Mouse (Mus musculus) E14TG2a.4 (cell line): Measurements from ENCODE around the gene Trim10.

Experiments
- H3K27me3 ChIP-seq: 2 replicates; pipeline ENCODE4 v1.6.1; 2014; ENCODE audit warnings: low read length, control low read depth; ENCODE audit not compliant: insufficient read depth
- H3K36me3 ChIP-seq: 2 replicates; pipeline ENCODE4 v1.6.1; 2014; ENCODE audit warnings: low read length, control low read depth; ENCODE audit not compliant: insufficient read depth
- H3K4me1 ChIP-seq: replicated peaks from 2 replicates; pipeline ENCODE4 v1.6.1; 2014; ENCODE audit warnings: low read depth, low read length, control low read depth
- H3K4me3 ChIP-seq: replicated peaks from 2 replicates; pipeline ENCODE4 v1.5.1; 2014; ENCODE audit warnings: mild to moderate bottlenecking, low read length
- H3K9me3 ChIP-seq: 2 replicates; pipeline ENCODE4 v1.6.1; 2014; ENCODE audit warnings: low read length, control low read depth
- CTCF ChIP-seq: conservative IDR thresholded peaks from 2 replicates; pipeline ENCODE4 v1.5.1; 2014; ENCODE audit warnings: low read length
- NANOG ChIP-seq: IDR thresholded peaks from 2 replicates; pipeline ENCODE4 v1.6.1; 2014; ENCODE audit warnings: borderline replicate concordance, low read length, mixed read lengths
- POU5F1 ChIP-seq: IDR thresholded peaks from 2 replicates; pipeline ENCODE4 v1.6.1; 2014; ENCODE audit warnings: low read length, borderline replicate concordance

Gene Trim10

DNA sequence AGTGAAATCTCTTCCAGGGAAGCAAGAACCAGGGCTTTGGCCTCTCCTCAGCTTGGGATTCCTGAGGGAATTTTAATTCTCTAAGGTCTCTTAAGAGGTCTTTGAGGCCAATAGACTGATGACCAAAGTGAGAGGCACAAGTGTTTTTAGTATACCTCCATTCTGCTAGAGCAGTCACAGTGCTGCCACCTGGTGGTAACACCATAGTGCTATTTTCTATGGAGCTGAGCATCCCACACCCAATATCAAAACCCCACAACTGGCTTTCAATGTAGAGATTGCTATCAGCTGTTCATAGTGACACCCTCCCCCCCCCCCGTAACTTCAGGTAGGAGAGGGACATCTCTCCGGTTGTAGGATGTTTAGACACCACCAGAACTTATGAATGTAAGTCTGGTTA, 44.7 kb downstream of the Trim10 start:
- no peaks in the 10 kb centered on the region for H3K27me3 ChIP-seq
- TF ChIP-seq CTCF (peak; percentile 55), POU5F1 (no peak)
- no peaks in the 10 kb centered on the region for H3K36me3 ChIP-seq
- H3K9me3 ChIP-seq: no peaks in the 10 kb centered on the region
- peaks cover 26% of the 10 kb centered on the region for H3K4me1 ChIP-seq
- no peak overlapping the region for H3K4me3 ChIP-seq

DNA sequence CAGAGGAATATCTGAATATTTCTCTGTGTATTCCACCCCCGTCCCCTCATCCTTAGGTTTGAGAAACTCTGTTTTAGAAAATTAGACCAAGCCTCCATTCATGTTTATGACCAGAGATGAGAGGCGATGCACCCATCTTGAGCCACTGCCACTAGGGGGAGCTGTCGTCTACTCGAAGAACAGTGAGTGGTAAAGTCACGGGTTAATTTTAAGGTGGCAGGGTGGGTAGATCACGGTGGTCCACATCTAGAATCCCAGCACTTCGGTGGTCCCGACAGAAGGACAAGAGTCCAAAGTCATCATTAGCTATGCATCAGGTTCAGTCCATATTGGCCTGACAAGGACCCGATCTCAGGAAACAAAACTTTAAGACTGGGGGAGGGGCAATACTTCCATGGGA, 45.7 kb downstream of the Trim10 start:
- H3K4me1 ChIP-seq: peaks cover 26% of the 10 kb centered on the region
- TF ChIP-seq CTCF (peak; percentile 77), POU5F1 (no peak)
- no peaks in the 10 kb centered on the region for H3K36me3 ChIP-seq
- H3K9me3 ChIP-seq: no peaks in the 10 kb centered on the region
- H3K4me3 ChIP-seq: no peak overlapping the region
- no peaks in the 10 kb centered on the region for H3K27me3 ChIP-seq

DNA sequence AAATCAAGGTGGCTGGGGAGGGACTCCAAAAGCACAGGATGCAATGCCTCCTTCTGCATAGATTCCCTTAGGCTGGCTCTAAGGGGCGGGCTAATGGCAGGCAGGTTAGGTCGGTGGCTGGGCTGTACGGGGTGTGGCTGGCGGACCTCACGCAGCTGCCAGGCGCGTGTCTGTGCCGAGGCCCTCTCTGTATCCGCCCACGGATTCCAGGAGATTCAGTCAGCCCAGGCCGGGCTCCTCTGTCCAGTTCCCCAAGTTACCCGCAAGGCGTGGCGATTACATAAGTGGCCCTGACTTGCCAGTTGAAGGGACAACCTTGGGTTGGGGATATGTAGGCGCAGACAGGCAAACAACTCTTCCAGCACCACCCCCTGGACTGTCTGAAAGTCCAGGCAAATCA, 50.9 kb downstream of the Trim10 start:
- peak overlapping the region; percentile 61 for H3K4me3 ChIP-seq
- H3K4me1 ChIP-seq: peaks cover 52% of the 10 kb centered on the region
- TF ChIP-seq POU5F1 (no peak), CTCF (no peak), NANOG (no peak)
- no peaks in the 10 kb centered on the region for H3K9me3 ChIP-seq
- H3K27me3 ChIP-seq: no peaks in the 10 kb centered on the region
- H3K36me3 ChIP-seq: no peaks in the 10 kb centered on the region

DNA sequence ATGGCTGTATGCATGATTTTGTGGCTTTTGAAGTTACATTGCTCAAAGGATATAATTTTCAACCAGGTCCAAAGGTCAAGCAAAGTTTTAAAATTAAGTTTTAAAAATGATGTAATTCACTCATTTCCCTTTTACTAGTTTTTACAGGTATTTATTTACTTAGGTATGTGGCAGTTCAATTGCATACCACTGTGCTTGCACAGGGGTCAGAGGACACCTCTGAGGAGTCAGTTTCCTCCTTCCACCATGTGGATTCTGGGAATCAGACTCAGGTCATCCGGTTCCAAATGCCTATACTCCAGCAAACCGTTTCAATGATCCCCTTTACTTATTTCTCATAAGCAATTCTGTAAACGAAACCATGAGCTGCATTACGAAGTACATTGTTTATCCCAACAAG, 53.3 kb downstream of the Trim10 start:
- Histone ChIP-seq H3K36me3 (no peaks in the 10 kb centered on the region), H3K9me3 (no peaks in the 10 kb centered on the region), H3K4me1 (peaks cover 42% of the 10 kb centered on the region), H3K27me3 (no peaks in the 10 kb centered on the region), H3K4me3 (peak overlapping the region; percentile 74)
- TF ChIP-seq POU5F1 (no peak), NANOG (no peak), CTCF (no peak)

DNA sequence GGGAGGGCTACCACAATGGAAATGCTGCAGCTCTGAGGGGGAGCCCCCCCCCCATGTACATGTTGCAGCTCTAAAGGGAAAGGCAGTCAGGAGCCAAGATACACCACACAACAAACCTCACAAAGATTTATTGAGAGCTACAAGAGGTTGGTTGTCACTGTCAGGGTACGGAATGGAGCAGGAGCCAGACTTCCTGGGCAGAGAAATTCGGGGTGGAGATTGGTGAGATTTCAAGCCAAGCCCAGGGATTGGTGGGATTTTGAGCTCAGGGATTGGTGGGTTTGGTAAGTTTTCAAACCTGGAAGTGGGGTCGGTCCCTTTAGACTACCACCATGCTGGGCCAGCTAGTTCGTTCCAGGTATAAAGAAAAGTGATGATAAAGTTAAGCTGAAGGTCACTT, 54.1 kb downstream of the Trim10 start:
- Histone ChIP-seq H3K36me3 (no peaks in the 10 kb centered on the region), H3K4me3 (peak overlapping the region; percentile 74), H3K27me3 (no peaks in the 10 kb centered on the region), H3K9me3 (no peaks in the 10 kb centered on the region), H3K4me1 (peaks cover 46% of the 10 kb centered on the region)
- TF ChIP-seq POU5F1 (no peak), CTCF (no peak), NANOG (no peak)
